Mouse (Mus musculus): ENCODE results near the gene Aplp2.
"Not testable (repeated sequence)": the region's sequence is repeated elsewhere in the genome, so short reads cannot be mapped to it uniquely, and the experiment has no call there.

Aplp2 gene

DNA sequence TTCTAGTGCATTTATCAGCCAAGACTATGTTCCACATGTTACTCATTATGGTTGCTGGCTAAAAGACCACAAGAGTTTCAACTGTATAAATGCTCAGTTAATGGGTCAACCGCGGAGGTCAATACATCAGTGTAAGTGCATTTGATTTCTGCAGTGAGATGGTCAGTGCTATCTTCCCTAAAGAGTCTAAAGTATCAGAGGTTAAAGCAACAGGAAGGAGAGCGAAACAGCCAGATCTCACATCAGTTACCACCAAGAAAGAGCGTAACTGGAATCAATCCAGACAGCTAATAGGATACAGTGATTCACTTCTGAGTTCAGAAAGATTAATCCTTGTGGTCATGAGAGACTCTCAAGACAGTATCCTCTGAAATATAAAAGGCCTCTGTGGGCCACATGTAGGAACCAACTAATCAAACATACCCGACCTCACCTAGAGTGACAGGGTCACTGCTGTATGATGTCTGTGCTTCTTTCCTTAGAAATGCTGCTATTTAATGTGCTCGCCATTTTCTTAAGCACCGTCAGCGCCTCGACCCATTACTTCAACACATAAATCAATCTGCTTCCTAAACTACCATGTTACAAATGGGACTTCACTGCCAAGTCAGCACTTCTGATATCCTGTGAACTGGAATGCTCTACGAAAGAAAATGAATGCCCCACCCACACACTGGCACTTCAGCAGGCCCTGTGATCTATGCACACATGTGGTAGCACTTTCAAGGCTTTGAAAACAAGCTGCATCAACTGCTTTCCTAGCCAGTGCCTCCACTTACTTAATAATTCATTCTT is 30.1 kb downstream of the Aplp2 start:
- DNase-seq (ENCODE audit: extremely low read depth, low read depth) = no peak

GRCm38 (mm10) chr9:31177692-31178091 is 33.9 kb downstream of the Aplp2 start:
- DNase-seq (ENCODE audit: extremely low read depth, low read depth) = no peak

DNA sequence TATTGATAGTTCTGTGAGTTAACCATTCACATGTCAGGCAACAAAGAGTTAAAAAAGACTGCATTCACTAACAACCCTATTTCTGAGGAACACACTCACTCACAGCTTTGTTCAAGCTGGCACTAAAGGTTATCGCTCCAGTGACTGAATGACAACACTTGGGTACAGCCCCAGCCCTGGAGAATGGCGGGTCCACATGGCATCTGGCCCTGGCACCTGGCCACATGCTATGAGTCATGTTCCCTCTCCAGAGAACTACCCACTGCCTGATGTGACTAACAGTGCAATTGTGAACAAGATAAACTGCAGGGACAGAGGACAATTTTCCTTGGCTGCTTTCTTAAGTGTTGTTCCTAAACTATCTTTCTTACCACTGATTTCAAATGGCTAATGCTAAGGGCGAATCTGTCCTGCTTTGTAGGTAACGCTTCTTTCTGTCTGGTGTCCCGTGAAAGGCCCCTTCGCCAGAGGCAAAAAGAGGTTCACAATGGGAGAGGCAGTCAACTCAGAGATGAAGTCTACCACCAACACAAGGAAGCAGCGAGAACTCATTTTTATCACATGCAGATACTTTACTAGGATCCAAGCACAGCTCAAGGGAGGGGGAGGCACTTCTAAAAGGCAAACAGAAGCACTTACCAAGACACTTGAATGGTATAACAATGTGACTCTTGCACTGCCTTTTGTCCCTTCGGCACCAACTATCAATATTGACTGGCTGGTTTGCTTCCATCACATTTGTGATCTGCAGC is 35.1 kb downstream of the Aplp2 start:
- DNase-seq (ENCODE audit: extremely low read depth, low read depth) = peak; percentile 56

DNA sequence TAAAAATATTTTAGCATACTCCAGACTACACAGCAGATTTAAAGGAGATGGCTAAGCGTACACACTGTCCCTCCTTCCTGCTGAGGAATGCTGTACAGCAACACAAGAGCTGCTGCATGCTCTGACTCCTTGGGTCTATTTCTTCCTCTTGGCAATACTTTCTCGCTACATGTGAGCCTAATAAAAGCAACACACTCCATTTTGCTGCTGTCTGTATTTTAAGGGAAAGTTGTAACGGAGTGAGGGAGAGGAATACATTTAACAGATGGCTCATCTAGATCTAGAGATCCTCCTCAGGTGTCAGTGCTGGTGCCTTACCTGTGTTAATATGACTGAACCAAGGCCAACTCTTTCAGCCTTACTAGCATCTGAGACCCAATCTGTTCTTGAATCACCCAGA is 35.6 kb downstream of the Aplp2 start:
- DNase-seq (ENCODE audit: extremely low read depth, low read depth) = no peak

GRCm38 (mm10) chr9:31175346-31175745 is 36.3 kb downstream of the Aplp2 start:
- no peak for DNase-seq (ENCODE audit: extremely low read depth, low read depth)

- no peak for DNase-seq (ENCODE audit: extremely low read depth, low read depth)
Observed at GRCm38 (mm10) chr9:31168356-31169093, 43.1 kb downstream of the Aplp2 start.

DNA sequence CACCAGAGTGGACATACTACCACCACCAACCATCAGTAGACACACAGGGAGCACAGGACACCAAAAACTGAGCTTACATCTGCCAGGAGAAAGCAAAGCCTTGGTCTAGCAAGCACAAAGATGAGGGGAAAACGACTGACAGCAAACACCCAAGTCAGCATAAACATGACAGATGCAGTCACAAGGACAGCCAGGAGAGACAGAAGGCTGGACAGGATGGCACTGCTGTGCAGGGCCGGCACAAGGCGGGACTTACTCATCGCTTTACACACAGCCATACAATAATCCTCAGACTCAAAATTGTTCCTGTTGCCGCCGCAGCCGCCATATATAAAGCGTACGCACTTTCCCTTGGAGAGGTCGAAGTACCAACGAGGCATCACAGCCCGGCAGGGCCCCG is 44.3 kb downstream of the Aplp2 start:
- DNase-seq (ENCODE audit: extremely low read depth, low read depth) = no peak

GRCm38 (mm10) chr9:31165505-31165904 is 46.1 kb downstream of the Aplp2 start:
- not testable (repeated sequence) for DNase-seq (ENCODE audit: extremely low read depth, low read depth)

DNA sequence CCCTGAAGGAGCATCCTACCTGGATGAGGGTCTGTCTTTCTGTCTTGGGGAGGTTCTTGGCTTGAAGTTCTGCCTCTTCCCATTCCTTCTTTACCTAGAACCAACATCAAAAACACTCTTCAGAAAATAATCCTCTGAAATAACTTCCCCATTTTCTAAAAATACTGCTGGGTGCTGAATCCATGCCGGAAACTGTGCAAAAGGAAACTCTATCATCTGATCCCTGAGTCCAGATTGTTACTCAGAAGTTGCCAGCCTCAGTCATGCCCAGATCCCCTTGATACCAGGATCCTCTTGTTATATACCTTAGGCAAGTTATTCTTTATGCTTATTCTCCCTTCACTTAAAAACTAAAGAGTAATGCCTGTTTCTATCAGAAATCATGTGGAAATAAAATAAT is 48.3 kb downstream of the Aplp2 start:
- DNase-seq (ENCODE audit: extremely low read depth, low read depth) = peak; percentile 41

DNA sequence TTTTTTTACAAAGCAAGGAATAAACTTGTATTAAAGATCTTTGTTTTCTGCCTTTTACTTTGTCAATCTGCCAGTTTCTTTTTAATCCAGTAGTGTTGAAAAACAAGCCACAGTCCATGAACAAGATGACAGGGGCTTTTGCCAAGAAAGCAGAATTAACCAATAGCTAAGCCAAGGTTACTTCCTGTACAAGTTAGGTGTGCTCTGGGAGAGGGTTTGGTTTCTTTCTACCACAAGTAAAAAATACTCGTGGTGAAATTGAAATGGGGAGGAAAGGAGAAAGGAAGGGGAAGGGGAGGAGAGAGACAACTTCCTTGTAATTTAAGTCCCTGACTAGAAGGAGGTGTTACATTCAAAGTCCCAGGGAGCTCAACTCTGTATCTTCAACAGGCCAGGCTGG is 48.7 kb downstream of the Aplp2 start:
- peak; percentile 23 for DNase-seq (ENCODE audit: extremely low read depth, low read depth)

GRCm38 (mm10) chr9:31159910-31160309 is 51.7 kb downstream of the Aplp2 start:
- DNase-seq (ENCODE audit: extremely low read depth, low read depth) = peak; percentile 43

DNA sequence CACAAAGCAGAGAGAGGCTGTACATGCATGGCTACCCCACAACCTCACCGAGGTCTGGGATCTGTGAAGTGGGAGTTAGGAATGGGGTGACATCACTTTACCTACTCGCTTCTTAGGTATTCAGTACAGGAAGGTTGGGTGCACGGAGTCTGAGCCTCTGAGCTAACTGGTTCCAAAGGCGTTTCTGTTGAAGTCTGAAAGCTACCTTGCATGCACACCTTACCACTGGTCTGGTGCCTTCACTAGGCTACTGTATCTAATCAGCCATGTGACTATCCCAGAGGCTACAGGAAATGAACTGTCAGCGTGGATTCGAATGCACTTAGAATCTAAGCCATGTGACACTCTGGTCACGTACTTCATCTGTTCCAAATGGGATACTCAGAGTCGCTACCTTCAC is 55.0 kb downstream of the Aplp2 start:
- no peak for DNase-seq (ENCODE audit: extremely low read depth, low read depth)

DNA sequence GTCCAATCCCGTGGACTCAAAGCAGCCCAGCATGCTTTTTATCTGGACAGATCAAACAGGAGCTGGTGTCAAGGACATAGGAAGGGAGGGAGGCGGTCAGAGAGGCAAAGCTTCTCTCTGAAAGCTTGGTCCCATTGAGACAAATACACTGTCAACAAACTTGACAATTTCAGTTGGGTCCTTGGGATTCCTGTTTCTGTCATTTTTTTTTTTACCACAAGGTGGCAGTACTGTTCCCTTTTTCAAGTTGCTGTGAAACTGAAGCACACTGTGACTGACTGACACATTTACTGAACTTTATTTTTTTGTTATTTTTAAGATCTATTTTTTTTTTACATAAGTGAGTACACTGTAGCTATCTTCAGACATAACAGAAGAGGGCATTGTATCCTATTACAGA is 60.6 kb downstream of the Aplp2 start:
- DNase-seq (ENCODE audit: extremely low read depth, low read depth) = peak; percentile 35

GRCm38 (mm10) chr9:31148135-31148534 is 63.5 kb downstream of the Aplp2 start:
- no peak for DNase-seq (ENCODE audit: extremely low read depth, low read depth)

DNA sequence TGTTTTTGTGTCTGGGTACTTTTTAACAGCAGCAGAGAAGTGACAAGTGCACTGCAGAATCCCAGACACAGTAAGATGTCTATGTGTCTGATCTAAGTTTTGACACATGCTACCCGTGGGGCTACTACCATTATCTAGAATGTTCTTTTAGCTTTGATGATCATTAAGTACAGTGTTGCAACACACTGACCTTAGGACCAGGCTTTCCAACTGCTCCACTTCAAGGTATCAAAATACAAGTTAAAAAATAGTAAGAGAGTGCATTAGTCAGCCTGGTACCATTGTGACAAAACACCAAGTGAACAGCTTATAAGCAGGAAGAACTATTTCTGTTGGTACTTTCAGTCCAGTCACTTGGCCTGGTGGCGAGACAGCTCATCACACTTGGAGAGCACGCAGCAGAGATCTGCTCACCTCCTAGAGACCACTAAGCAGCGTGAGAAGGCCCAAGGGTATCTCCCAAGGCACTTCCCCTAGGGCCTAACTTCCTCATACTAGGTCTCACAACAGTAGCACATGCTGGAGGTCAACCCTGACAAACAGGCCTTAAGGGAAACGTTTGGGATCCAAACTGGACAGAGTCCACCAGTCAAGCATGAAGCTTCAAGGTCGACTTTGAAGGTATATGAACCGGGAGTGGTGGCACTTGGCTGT is 66.2 kb downstream of the Aplp2 start:
- DNase-seq (ENCODE audit: extremely low read depth, low read depth) = peak; percentile 50

- DNase-seq (ENCODE audit: extremely low read depth, low read depth) = no peak
Observed at GRCm38 (mm10) chr9:31142924-31143323, 68.7 kb downstream of the Aplp2 start.

DNA sequence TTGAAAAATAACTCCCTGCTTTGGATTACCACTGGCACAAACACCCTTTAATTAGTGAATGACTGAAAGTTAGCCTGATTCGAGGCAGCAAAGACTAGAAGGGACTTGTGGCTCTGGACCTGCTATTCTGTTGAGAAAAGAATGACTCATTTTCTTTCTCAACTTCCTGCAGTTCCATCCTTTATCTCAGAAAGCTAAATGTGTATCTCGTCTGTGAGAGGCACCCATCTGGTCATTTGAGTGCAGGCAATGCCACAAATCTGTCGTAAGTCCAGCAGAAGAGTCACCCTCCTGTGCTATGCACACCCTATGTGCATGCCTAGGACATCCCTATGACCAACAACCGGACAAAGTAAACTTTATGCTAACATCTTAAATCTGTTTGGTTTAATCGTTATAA is 78.5 kb downstream of the Aplp2 start:
- DNase-seq (ENCODE audit: extremely low read depth, low read depth) = no peak

- DNase-seq (ENCODE audit: extremely low read depth, low read depth) = no peak
Observed at GRCm38 (mm10) chr9:31131205-31131968, 80.2 kb downstream of the Aplp2 start, which contains the start of gene St14. Gene St14, minus strand, starts transcription at chr9:31131853.

DNA sequence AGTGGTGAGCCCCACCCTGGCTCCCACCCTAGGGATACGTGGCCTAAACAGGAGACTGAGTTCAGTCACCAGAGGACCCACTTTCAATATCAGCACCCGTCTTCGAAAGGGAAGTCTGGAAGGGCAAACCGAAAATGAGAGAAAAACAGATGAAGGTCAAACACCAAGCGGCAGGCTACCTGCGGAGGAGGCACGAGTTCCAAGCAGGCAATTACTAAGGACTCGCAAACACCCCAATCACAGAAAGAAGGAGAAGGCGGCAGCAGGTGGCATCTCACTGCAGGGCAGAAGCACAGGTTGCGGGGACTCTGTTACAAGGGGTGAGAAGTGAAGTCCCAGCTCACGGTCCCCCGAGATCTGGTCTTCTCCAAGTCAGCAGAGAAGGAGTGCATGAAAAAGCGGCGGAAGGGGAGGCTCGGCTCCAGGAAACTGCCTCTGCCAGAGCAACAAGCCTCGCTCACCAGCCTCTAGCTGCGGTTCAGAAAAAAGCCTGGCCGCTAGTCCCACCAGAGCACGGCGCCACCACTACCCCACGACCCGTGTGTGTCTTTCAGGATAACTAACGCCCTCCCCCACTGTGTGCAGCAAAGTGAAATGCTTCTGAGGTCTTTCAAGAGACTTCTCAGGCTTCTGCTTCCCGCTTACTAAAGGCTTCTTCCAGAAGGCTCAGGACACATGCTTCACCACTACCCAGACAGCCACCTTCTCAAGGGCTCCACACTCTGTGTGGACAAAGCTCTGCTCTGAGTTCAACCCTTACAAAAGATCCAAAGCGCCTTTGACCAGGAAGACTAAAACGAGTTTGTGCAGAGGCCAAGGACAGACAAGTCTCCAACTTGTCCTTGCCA is 81.0 kb downstream of the Aplp2 start:
- no peak for DNase-seq (ENCODE audit: extremely low read depth, low read depth)

- DNase-seq (ENCODE audit: extremely low read depth, low read depth) = peak; percentile 56
Observed at GRCm38 (mm10) chr9:31129956-31130355, 81.7 kb downstream of the Aplp2 start.
